Mouse (Mus musculus): ENCODE data around the gene 1810013L24Rik. TPM values are rescaled to one million over a fixed set of nuclear protein-coding genes. Genes with fewer than 3 reads are reported as not detected.

1810013L24Rik gene
- polyA plus RNA-seq (2014; fragmentation: Illumina TruSeq; extraction: RNeasy Lipid Tissue Mini Kit (QIAGEN cat#74804); ENCODE audit: insufficient read depth, low read depth, low replicate concordance), result 26.7 TPM

DNA sequence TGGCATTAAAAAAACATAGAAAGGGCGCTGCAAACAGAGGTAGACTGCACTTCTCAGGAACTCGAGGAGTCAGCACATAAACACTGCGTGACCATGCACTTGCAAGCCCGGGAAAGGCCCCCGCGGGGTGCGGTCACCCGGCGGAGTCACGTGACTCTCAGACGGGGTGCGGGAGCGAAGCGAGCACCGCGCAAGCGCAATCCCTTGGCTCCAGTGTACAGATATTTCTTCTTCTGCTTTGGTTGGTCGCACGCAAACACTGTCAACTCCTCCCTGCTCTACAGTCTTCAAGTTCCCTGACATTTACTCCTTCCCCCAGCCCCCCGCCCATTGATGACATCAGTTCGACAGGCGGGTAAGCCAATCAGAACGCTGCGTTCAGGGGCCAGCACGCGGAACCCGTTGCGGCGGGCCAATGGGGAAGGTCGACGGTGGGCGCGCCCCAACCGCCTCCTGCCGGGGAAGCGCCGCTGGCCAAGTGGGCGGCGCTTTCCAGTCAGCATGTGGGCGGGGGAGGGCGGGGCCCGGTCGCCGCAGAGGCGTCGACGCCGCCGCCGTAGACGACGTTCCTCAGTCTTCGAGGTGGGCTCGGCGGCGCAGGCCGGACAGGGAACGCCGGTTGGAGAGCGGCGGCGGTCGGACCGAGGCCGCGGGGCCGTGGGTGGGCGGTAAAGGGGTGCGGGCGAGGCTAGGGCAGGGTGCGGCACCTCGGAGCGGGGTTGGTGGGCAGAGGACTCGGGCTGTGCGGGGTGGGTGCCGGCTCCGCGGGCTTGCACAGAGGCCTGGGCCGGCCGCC, at the start of gene 1810013L24Rik:
Gene 1810013L24Rik (plus strand): TSS at position 537 of the 796 bp plus-strand sequence.

DNA sequence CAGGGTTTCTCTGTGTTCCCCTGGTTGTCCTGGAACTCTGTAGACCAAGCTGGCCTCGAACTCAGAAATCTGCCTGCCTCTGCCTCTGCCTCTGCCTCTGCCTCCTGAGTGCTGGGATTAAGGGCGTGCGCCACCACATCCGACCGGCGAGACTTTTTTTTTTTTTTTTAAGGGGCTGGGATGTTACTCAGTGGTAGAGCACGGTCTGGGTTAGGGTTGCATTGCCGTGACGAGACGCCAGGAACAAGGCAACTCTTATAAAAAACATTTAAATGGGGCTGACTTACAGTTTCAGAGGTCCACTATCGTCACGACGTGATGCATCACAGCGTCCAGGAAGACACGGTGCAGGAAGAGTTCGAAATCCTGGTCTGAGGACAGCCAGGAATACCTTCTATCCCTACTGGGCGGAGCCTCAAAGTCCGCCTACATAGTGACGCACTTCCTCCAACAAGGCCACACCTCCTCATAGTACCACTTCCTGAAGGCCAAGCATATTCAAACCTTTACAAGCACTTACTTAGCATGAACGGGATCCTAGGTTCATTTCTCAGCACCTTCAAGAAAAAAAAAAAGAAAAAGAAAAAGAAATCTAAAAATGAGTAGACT, 37.8 kb upstream of the 1810013L24Rik start, which contains the start of gene Usp7:
Gene Usp7 (minus strand): TSS at position 360 of the 609 bp plus-strand sequence.

Other genes with a start within 250 kb of the 1810013L24Rik start
- 23.4 TPM for gene Pmm2, start 192.4 kb upstream of the 1810013L24Rik start, polyA plus RNA-seq (2014; fragmentation: Illumina TruSeq; extraction: RNeasy Lipid Tissue Mini Kit (QIAGEN cat#74804); ENCODE audit: insufficient read depth, low read depth, low replicate concordance)
- 5.5 TPM for gene Tmem186, start 192.4 kb upstream of the 1810013L24Rik start, polyA plus RNA-seq (2014; fragmentation: Illumina TruSeq; extraction: RNeasy Lipid Tissue Mini Kit (QIAGEN cat#74804); ENCODE audit: insufficient read depth, low read depth, low replicate concordance)
- 68.5 TPM for gene Carhsp1, start 157.9 kb upstream of the 1810013L24Rik start, polyA plus RNA-seq (2014; fragmentation: Illumina TruSeq; extraction: RNeasy Lipid Tissue Mini Kit (QIAGEN cat#74804); ENCODE audit: insufficient read depth, low read depth, low replicate concordance)
- gene Gm5767, start 149.3 kb upstream of the 1810013L24Rik start, polyA plus RNA-seq (2014; fragmentation: Illumina TruSeq; extraction: RNeasy Lipid Tissue Mini Kit (QIAGEN cat#74804); ENCODE audit: insufficient read depth, low read depth, low replicate concordance), result not detected
- gene Usp7, start 37.8 kb upstream of the 1810013L24Rik start, polyA plus RNA-seq (2014; fragmentation: Illumina TruSeq; extraction: RNeasy Lipid Tissue Mini Kit (QIAGEN cat#74804); ENCODE audit: insufficient read depth, low read depth, low replicate concordance), result 28.1 TPM